Mouse (Mus musculus) neural tube, embryonic 14.5 days (tissue): ENCODE results near the gene Zbtb42. TPM values are rescaled to one million over a fixed set of nuclear protein-coding genes. Genes with fewer than 3 reads are reported as not detected.
A peak's percentile ranks its signal among the peaks of the same experiment; 100 is the strongest.

Experiments
- ATAC-seq: fragments of 200-750 bp; cut with Nextera tagmentation; 2 replicates; pipeline ENCODE4 v1.8.0; 2017; ENCODE audit warnings: low read depth, mild to moderate bottlenecking, moderate TSS enrichment, moderate library complexity
- H3K27ac ChIP-seq: fragments of 300-500 bp; sonication (generic); 2 replicates; pipeline ENCODE4 v1.5.1; 2014; ENCODE audit warnings: low read depth, mild to moderate bottlenecking, control low read depth, low read length, moderate library complexity, mixed read lengths
- H3K27me3 ChIP-seq: fragments of 300-500 bp; sonication (generic); 2 replicates; pipeline ENCODE4 v1.6.1; 2014; ENCODE audit warnings: low read length; ENCODE audit not compliant: control insufficient read depth, insufficient read depth
- H3K36me3 ChIP-seq: fragments of 300-500 bp; sonication (generic); 2 replicates; pipeline ENCODE4 v1.6.1; 2014; ENCODE audit warnings: low read length, mixed read lengths; ENCODE audit not compliant: control insufficient read depth, insufficient read depth
- H3K4me1 ChIP-seq: fragments of 300-500 bp; sonication (generic); 2 replicates; pipeline ENCODE4 v1.6.1; 2014; ENCODE audit warnings: low read length; ENCODE audit not compliant: control insufficient read depth, insufficient read depth
- H3K4me2 ChIP-seq: fragments of 300-500 bp; sonication (generic); 2 replicates; pipeline ENCODE4 v1.6.1; 2014; ENCODE audit warnings: mild to moderate bottlenecking, low read depth, low read length, control low read depth
- H3K4me3 ChIP-seq: fragments of 300-500 bp; sonication (generic); 2 replicates; pipeline ENCODE4 v1.5.1; 2014; ENCODE audit warnings: low read depth, low read length, control low read depth, mixed read lengths
- H3K9ac ChIP-seq: fragments of 300-500 bp; sonication (generic); replicated peaks from 2 replicates; pipeline ENCODE4 v1.6.1; 2014; ENCODE audit warnings: low read depth, mild to moderate bottlenecking, control low read depth, low read length, mixed read lengths
- H3K9me3 ChIP-seq: fragments of 300-500 bp; sonication (generic); 2 replicates; pipeline ENCODE4 v1.6.1; 2016; ENCODE audit warnings: low read length; ENCODE audit not compliant: control insufficient read depth
- WGBS: fragments of 180-500 bp; shearing (Covaris S2); extraction: QIAGEN DNeasy Blood & Tissue Kit; methylation state at CpG from one replicate; pipeline ENCODE4 v1.1.7; 2014; 5-methylcytosine and 5-hydroxymethylcytosine counted together
- polyA plus RNA-seq: library from polyadenylated mRNA; unstranded; fragments of >200 nt; fragmentation: Nextera tagmentation; extraction: Ambion mirVana; gene quantifications from 2 replicates; pipeline ENCODE4 v1.2.1, GENCODE M21; 2014

Zbtb42 gene
- polyA plus RNA-seq, 1 experiment from 2014 or later, result 1.3 TPM

GRCm38 (mm10) chr12:112693185-112694126 is 14.8 kb downstream of the Zbtb42 start:
- 2% methylated on average over 54 of the region's 54 CpGs for WGBS

GRCm38 (mm10) chr12:112694127-112694475 is 15.5 kb downstream of the Zbtb42 start:
- Histone ChIP-seq H3K36me3 (no peaks in the 10 kb centered on the region), H3K4me2 (peak overlapping the region; percentile 98), H3K27ac (peak overlapping the region; percentile 95), H3K9ac (peak overlapping the region; percentile 93), H3K9me3 (no peaks in the 10 kb centered on the region), H3K4me1 (peaks cover 14% of the 10 kb centered on the region), H3K27me3 (no peaks in the 10 kb centered on the region), H3K4me3 (peak overlapping the region; percentile 71)
- 77% methylated on average over 10 of the region's 10 CpGs for WGBS
- ATAC-seq, result peak; percentile 25

More at GRCm38 (mm10) chr12:112693185-112694126, 14.8 kb downstream of the Zbtb42 start:
- Histone ChIP-seq H3K9me3 (no peaks in the 10 kb centered on the region), H3K4me2 (peak overlapping the region; percentile 98), H3K4me3 (peak overlapping the region; percentile 71), H3K27me3 (no peaks in the 10 kb centered on the region), H3K4me1 (peaks cover 14% of the 10 kb centered on the region), H3K9ac (peak overlapping the region; percentile 93), H3K36me3 (no peaks in the 10 kb centered on the region), H3K27ac (peak overlapping the region; percentile 95)
- ATAC-seq, result peak; percentile 95

DNA sequence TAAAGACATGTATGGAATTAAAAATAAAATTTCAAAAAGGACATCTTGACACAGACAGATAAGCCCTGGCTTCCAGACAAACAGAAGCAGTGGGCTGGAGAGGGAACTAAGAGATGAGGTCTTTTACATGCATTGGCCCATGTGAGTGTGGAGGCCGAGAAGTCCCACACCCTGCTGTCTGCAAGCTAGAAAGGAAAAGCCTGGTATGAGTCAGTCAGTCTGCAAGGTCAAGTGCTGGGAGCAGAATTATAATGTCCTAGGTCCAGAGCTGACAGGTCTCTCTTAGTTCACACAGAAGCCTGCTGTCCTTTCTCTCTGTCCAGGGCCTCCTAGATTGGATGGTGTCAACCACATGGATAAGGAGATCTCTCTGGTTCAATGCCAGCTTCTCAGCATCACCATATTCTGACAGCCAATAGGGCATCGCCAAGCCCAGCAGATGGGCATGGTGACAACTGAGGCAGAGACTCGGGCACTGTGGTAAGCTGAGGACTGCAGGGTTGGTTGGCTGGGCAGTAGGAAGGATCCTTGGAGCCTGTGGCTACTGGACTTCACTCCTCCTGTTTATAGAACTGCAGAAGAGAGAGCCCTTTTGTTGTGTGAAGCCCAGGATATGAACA is 18.3 kb downstream of the Zbtb42 start:
- no peaks in the 10 kb centered on the region for H3K36me3 ChIP-seq
- H3K27me3 ChIP-seq, result no peaks in the 10 kb centered on the region
- ATAC-seq, result no peak
- no peak overlapping the region for H3K4me3 ChIP-seq
- 84% methylated on average over 3 of the region's 3 CpGs for WGBS
- H3K9me3 ChIP-seq, result no peaks in the 10 kb centered on the region
- H3K9ac ChIP-seq, result no peak overlapping the region
- peaks cover 21% of the 10 kb centered on the region for H3K4me1 ChIP-seq
- H3K27ac ChIP-seq, result no peak overlapping the region
- no peak overlapping the region for H3K4me2 ChIP-seq

- Histone ChIP-seq H3K9ac (peak overlapping the region; percentile 28; the same call in 1 of the 2 replicates), H3K36me3 (no peaks in the 10 kb centered on the region)
Observed at GRCm38 (mm10) chr12:112700522-112700921, 21.9 kb downstream of the Zbtb42 start.

DNA sequence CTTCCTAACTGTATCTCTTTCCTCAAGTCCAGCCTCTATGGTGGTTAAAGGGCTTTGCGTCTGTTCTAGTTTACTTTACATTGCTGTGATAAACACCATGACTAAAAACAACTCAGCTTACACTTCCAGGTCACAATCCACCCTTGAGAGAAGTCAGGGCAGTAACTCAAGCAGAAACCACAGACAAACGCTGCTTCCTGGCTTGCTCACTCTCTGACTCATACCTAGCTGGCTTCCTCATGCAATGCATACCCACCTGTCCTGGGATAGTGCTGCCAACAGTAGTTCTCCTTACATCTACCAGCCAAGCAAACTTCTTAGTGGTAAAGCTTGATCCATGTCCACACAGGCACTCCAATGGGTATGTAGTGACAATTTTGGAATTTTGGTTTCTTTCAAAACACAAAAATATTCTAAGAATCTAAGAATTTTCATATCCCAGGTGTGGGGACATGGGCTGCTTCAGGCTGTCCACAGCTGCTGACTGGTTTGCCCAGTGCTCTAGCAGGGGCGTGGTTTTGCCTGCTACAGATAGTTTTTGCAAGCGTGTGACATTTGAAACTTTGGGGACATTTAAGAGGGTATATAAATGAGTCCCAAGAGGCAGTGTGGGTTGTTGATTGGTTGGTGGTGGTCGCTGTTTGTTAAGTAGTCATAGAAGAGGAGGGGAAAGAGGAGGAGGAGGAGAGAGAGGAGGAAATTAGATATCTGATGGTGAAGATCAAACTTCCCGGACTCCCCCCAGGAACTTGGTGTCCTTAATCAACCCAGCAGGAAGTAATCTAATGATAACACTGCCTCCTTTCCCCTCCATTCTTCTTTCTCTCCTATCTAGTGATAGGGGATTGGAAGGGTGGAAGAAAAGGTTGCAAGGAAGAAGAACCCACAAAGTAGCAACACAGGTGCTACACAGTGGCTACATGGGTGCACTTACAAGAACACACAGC is 24.0 kb downstream of the Zbtb42 start:
- H3K4me2 ChIP-seq, result no peak overlapping the region
- no peak overlapping the region for H3K9ac ChIP-seq
- H3K36me3 ChIP-seq, result no peaks in the 10 kb centered on the region
- no peak overlapping the region for H3K27ac ChIP-seq
- ATAC-seq, result no peak
- no peaks in the 10 kb centered on the region for H3K9me3 ChIP-seq
- H3K27me3 ChIP-seq, result no peaks in the 10 kb centered on the region
- no peak overlapping the region for H3K4me3 ChIP-seq
- 80% methylated on average over 6 of the region's 6 CpGs for WGBS
- peaks cover 7% of the 10 kb centered on the region; the same call in 1 of the 2 replicates for H3K4me1 ChIP-seq

More at GRCm38 (mm10) chr12:112700522-112700921, 21.9 kb downstream of the Zbtb42 start:
- 10% methylated on average over 15 of the region's 15 CpGs for WGBS
- no peak overlapping the region for H3K4me2 ChIP-seq
- peak; percentile 69 for ATAC-seq
- no peaks in the 10 kb centered on the region for H3K27me3 ChIP-seq
- H3K4me1 ChIP-seq, result peaks cover 7% of the 10 kb centered on the region; the same call in 1 of the 2 replicates
- no peaks in the 10 kb centered on the region for H3K9me3 ChIP-seq
- no peak overlapping the region for H3K27ac ChIP-seq
- H3K4me3 ChIP-seq, result no peak overlapping the region

DNA sequence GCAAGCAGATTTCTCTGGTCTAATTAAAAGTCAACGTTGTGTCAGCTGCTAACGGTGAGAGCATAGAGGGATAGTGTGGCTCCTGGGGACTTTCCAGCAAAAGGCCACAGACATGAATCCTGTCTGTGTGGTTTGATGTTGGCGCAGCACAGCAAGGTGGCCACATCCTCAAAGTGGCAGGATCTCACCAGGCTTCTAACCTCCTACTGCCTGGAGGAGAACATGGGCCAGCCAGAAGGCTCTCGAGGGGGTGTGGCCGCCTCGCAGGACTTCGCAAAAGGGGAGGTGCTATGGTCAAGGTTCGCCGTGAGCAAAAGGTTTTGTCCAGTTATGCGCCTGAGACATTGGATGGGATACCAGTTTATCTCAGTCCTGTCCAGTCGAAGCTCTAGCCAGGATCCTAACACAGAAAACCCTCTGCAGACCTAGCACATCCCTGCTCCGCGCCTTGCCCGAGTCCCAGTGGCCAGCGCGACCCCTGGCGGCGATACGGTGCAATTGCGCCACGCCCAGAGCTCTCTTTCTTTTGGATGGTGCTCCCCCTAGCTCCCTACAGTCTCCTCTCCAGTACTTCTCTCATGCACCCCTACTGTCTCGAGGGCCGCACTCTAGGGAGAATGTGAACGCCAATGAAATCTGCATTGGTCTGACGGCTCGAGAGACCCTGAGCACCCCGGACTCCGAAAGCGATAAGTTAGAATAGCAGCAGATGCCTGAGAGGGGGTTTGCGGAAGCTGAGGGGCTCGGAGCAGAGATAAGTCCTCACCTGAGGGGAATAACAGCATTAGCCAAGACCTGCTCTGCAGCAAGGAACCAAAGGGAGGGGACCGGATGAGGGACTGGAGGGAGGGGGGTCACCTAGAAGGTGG is 28.3 kb downstream of the Zbtb42 start:
- Histone ChIP-seq H3K4me3 (no peak overlapping the region), H3K4me2 (peak overlapping the region; percentile 23; the same call in 1 of the 2 replicates), H3K4me1 (no peaks in the 10 kb centered on the region), H3K9ac (peak overlapping the region; percentile 34; the same call in 1 of the 2 replicates), H3K9me3 (no peaks in the 10 kb centered on the region), H3K36me3 (no peaks in the 10 kb centered on the region), H3K27me3 (no peaks in the 10 kb centered on the region), H3K27ac (no peak overlapping the region)
- ATAC-seq, result peak; percentile 85
- WGBS, result 11% methylated on average over 32 of the region's 32 CpGs

DNA sequence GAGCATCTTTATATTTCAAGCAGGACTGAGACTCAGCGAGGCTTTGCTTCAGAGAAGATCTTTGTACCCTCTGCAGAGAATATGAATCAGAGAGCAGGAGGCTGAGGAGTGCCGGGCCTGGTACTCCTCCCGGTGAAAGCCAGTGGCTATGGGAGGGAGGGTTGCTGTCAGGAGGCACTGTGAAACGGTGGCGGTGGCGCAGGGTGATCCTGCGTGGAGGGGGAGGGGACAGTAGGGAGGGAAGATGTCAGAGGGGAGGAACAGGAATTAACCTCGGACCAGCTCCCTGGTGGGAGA is 28.9 kb downstream of the Zbtb42 start:
- H3K36me3 ChIP-seq, result no peaks in the 10 kb centered on the region
- H3K4me2 ChIP-seq, result no peak overlapping the region
- no peaks in the 10 kb centered on the region for H3K27me3 ChIP-seq
- H3K4me3 ChIP-seq, result no peak overlapping the region
- H3K9me3 ChIP-seq, result no peaks in the 10 kb centered on the region
- H3K4me1 ChIP-seq, result no peaks in the 10 kb centered on the region
- ATAC-seq, result peak; percentile 39
- 27% methylated on average over 8 of the region's 8 CpGs for WGBS
- no peak overlapping the region for H3K27ac ChIP-seq
- H3K9ac ChIP-seq, result peak overlapping the region; percentile 34; the same call in 1 of the 2 replicates

DNA sequence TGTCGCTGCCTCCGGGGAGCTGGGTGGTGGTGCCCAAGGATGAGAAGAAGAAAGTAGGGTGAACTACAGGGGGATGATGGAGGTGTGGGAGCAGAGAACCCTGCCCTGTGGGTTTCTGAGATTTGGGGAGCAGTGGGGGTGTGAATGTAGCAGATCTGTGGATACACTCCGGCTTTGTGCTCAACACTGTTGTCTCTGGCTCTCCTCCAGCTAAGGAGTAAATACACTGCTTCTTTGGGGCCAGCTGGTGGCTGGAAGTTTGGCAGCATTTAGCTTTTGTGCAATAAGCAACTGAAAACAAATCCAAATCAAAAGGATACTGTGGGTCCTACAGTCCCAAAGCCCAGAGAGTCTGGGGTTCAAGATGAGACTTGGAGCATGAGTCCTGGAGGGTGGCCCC is 35.4 kb downstream of the Zbtb42 start:
- Histone ChIP-seq H3K9me3 (no peaks in the 10 kb centered on the region), H3K4me3 (no peak overlapping the region), H3K27me3 (no peaks in the 10 kb centered on the region), H3K36me3 (no peaks in the 10 kb centered on the region), H3K27ac (no peak overlapping the region), H3K9ac (no peak overlapping the region), H3K4me2 (no peak overlapping the region), H3K4me1 (no peaks in the 10 kb centered on the region)
- WGBS, result 68% methylated on average over 3 of the region's 3 CpGs
- peak; percentile 22; the same call in 1 of the 2 replicates for ATAC-seq
